Mouse (Mus musculus) CD4-positive, CD25-positive, alpha-beta regulatory T cell, adult 2 months (primary cell): ENCODE measurements around the gene Trim26.
"Not testable (repeated sequence)": the region's sequence is repeated elsewhere in the genome, so short reads cannot be mapped to it uniquely, and the experiment has no call there.

Experiments
- DNase-seq: peaks from one replicate; pipeline ENCODE4 v3.0.0-alpha.2; 2012; ENCODE audit warnings: low read depth, low spot score

Gene Trim26

DNA sequence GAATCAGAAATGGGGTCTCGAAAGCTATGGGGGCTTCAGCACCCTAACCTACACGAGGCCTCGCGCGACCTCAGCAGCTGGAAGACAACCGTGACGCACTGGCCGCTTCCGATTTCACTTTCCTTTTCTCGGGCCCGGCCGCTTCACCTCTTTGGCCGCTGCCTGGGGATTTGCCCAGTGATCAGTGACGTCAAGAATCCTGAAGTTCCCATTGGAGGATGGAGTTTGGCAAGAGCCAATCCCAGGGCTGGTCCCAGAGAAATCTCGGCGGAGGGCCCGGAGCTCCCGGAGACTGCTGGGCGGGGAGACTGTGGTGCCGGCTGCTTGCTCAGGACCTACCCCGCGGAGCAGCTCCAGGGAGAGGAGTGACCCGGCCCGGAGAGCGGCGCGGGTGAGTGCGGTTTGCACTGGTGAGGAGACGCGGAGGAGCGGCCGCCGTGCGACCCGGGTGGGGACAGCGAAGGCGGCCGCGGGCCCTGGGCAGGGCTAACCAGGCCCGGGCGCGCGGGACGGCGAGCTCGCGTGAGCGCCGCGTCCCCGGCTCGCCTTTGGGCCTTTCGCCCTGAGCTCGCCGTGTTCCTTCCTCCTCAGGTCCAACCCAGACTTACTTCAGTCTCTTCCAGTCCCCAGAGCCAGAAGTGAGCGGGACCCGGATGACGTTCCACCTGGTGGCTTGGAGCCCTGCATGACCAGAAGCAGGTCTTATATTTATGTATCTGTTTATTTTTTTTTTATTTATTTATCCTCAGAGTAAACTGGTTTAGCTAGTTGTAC is at the start of gene Trim26:
TSS of gene Trim26 (plus strand) at position 261 of the 774 bp plus-strand sequence.
- peak; percentile 97 for DNase-seq

DNA sequence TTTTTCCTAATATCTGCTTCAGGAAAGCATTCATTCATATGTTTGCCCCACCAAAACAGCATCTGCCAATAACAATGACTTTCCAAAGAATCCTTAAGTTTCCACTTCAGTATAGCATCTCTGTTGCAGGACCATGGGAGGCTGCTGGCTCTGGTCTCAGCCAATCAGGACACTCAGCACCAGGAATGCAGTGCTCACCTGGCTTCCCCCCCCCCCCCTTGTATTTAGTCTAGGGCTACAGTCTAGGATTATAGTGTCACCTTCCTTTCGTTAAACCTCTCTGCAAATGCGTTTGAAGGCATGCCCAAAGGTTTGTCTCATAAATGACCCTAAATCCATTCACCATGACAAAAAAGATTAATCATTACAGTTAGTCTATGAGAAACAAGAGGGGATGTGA is 48.6 kb upstream of the Trim26 start:
- no peak for DNase-seq

DNA sequence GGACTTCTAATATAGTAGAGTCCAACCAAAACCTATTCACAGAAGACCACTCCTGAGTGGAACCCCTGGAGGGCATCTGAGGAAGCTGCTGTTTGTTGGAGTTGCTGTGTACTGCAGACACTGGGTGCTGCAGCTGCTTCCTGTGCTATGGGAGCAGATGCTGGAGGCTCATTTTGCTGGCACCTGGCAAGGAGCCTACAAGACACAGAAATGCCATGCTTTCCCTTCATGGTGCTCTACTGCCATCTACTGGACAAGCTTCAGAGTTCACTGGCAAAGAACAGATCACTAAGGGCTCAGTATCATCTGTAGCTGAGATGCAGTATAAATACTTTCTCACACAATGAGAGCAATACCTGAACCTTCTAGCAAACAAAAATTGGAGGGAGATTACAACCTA is 48.1 kb upstream of the Trim26 start:
- DNase-seq: peak; percentile 79

DNA sequence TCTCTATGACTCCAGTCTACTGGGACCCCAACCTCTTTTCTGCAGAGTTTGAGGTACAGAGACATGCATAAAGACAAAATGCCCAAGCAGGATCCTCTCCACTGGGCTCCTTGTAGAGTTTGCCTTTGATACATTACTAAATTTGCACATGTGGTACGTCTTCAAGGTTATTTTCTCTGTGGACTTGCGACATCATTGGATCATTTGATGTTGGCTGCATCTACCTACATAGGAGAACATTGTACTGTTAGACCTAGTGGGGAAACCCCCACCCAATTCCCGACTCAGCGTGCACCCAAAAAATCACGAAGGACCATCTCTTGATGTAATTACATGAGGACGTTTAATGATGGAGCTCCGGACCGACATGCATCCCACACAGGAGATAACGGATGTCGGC is 37.4 kb upstream of the Trim26 start:
- DNase-seq: no peak

DNA sequence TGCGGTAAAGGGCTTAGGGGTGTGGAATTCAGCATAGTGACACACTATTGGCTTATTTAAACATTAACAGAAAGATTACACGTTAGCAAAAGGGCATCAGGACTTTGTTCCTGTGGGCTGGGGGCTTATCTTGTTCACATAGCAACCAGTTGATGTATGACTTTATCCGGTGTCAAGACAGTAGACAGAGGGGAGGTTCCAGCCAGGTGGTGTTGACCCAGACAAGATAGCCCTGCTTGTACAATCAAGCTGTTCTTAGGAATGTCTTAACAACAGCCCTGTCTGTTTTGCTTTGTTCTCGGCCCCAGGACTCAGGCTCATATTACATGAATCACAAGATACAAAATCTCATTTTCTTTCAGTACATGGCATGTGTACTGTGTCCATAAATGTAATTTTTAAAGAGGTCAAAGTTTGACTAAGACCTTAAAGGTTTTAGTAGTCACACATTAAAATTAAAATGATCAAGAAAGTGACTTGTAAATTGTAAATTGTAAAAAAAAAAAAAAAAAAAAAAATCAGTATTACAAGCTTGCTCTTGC is 36.9 kb upstream of the Trim26 start:
- DNase-seq: not testable (repeated sequence)

DNA sequence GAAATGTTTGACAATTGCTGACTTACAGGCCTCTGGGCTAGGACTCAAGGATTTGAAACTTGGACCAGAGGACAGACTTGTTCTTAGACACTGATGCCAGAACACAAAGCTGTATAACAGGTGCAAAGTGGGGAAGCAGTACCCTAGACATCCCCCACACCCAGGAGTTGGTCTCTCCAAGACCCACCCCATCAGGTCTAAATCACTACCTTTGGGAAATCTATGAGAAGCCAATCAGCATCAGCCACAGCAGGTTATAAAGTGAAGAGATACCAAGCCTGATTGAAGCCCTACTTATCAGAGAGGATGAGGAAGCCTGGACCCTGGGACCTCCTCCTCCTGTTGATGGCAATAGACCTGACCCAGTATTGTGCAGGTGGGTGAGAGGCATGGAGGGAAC is 25.1 kb upstream of the Trim26 start, which contains the start of gene H2-M10.6:
TSS of gene H2-M10.6 (plus strand) at position 301 of the 400 bp plus-strand sequence.
- no peak for DNase-seq

DNA sequence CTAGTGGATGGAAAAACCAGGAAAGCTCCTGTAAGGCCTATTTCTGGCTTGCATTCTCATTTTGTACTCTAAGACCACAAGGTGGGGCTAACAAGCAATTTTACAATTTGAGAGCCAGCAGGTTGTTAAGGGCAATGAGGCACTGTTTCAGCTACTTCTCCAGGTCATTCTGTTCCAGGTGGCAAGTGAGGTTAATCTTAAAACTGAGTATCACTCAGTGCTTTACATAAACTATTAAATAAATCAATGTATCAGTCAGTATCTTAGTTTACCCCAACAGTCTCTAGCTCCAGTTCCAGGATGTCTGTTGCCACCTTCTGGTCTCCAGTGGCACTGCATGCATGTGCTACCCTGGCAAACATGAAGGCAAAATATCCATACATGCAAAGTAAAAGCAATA is 12.9 kb upstream of the Trim26 start:
- peak; percentile 79 for DNase-seq

DNA sequence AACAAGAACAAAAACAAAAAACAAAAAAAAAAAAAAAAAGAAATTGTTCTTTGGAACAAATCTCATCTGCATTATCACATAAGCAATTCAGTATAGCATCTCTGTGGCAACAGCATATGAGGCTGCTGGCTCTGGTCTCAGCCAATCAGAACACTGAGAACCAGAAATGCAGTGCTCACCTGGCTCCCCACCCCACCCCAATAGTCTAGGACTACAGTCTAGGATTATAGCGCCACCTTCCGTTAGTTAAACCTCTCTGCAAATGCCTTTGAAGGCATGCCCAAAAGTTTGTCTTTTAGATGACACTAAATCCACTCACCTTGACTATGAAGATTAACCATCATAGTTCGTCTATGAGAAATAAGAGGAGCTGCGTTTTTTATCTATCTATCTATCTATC is 11.4 kb upstream of the Trim26 start:
- peak; percentile 73 for DNase-seq

DNA sequence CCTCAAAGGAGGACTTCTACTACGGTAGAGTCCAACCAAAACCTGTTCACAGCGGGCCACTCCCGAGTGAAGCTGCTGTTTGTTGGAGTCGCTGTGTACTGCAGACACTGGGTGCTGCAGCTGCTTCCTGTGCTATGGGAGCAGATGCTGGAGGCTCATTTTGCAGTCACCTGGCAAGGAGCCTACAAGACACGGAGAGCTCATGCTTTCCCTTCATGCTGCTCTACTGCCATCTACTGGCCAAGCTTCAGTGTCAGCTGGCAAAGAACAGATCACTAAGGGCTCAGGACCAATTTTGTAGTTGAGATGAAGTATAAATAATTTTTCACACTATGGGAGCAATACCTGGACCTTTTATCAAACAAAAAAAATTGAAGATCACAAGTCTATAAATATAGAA is 10.9 kb upstream of the Trim26 start:
- DNase-seq: peak; percentile 89

DNA sequence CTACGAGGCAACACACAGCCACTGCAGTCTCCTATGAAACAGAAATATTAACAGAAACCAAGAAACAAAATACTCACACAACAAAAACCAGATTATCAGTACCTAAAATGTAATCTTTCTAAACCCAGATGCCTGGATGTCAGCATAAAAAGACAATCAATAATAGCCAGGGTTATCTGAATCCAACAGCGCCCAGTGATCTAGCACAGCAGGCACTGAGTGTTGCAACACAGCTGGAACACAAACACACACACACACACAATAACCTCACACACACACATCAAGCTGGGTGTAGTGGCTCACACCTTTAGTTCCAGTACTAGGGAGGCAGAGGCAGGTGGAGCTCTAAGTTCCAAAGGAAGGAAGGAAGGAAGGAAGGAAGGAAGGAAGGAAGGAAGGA is 8.4 kb upstream of the Trim26 start:
- DNase-seq: no peak

DNA sequence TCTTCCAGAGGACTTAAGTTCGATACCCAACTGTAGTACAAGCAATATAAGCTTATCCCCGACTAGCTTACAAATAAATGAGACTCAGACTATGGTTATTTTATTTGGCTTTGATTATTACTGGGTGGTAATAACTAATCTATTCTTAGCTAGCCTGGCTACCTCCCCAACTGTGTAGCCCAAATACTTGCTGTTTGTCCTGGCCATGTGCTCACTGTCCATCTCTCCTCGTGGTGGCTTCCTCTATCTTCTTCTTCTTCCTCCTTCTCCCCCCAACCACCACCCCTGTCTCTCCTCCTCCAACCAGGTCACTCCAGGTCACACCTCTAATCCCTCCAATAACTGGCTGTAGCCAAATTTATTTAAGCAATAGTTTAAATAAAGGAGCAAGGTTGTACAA is 6.5 kb upstream of the Trim26 start:
- DNase-seq: no peak

DNA sequence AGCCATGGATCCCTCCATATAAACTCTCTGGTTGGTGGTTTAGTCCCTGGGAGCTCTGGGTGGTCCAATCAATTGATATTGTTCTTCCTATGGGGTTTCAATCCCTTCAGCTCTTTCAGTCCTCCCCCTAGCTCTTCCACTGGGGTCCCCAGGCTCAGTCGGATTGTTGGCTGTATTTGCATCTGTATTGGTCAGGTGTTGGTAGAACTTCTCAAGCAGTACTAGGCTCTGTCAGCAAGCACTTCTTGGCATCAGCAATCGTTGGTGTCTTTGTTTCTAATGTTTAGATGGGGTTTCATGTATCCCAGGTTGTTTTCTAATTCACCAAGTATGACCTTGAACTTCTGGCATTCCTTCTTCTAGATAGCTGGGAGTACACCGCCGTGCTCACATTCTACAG is 4.2 kb upstream of the Trim26 start:
- DNase-seq: no peak

DNA sequence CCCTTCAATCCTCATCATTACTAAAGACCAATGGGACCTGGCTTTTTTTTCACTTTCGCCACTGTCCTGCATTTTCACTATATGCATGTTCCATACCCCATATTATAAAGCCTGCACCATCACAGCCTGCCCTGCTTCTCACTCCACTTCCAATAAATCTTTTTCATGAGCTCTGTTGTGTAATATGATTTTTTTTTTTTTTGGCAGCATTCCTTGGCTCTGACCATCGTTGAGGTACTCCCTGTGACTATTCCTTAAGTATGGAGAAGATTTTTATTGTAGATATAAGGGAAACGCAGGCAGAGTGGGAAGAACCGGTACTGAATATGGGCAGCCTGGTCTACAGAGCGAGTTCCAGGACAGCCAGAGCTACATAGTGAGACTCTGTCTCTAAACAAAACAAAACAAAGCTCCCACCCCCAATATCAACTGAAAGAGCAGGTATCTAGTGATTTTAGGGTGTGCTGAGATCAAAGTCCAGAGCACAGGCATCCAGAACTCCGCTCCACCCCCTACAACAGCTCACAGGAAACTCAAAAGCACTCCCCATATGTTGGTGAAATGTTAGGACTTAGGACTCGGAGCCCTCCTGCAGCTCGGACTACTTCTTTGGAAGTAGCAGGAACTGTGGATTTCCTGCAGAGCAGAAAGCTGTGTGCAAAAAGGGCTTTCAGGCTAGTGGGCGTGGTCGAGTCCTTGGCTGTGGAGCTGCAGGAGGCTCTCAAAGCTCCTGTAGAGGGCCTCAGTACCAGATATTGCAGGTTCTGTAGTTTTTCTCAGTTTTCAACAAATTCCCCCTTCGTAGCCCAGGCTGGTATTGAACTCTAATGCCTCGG is 1.1 kb upstream of the Trim26 start:
- DNase-seq: peak; percentile 83

DNA sequence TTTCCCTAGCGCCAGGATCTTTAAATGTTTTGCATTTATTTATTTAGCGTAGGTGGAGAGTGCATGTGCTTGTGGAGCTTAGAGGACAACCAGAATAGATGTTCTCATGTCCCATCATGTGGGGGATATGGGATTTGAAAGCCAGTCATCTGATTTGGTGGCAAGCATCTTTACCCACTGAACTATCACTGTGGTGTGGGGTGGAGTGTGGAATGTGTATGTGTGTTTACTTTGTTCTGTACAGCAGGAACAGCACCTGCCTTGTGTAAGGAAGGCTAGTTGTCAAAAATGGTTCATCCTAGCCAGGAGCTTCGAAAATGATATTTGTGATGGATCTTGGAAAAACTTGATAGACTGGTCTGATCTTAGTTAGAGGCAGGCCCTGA is 514 bp upstream of the Trim26 start:
- DNase-seq: no peak

DNA sequence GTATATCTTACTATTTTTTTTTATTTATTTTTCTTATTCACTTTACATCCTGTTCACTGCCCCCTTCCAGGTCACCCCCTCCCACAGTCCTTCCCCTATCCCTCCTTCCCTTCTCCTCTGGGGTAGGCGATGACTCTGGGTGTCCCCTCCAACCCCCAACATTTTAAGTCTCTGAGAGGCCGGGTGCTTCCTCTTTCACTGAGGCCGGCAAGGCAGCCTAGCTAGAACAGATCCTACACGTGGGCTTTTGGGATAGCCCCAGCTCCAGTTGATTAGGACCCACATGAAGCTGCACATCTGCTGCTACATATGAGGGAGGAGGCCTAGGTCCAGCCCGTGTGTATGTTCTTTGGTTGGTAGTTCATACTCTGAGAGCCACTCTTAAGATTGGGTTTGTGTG is 2.1 kb downstream of the Trim26 start:
- DNase-seq: no peak

DNA sequence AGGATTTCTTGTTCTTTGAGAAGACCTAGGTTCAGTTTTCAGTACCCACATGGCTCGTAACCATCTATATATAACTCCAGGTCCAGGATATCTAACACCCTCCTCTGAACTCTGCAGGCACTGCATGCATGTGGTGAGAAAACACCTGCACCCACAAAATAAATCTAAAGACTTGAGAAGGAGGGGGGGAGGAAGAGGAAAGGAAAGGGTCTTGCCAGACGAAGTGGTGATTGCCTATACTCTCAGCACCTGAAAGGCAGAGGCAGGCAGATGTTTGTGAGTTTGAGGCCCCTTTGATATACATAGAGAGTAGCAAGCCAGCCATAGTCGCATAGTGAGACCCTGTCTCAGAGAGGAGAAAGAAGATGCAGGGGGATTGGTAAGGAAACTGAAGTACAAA is 3.0 kb downstream of the Trim26 start:
- DNase-seq: no peak

DNA sequence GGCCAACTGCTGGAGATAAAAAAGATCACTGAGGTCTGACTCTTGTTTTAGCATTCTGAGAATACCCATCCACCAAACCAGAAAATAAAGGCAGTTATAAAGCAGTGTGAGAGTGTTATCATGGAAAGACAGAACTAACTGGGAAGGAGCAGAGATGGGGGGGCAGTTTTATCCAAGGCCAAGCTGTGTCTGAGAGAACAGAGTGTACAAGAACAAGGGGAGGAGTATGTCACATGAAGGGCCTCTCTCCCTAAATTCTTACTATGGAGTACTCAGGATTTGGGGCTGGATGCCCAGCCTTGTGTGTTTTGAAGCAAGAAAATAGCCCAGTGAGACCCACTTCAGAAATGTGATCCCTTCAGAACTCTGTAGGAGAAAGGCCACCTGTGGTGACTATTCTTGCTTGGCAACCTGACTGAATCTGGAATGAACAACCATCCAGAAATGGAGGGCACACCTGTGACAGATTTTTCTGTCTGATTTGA is 4.1 kb downstream of the Trim26 start:
- DNase-seq: no peak

DNA sequence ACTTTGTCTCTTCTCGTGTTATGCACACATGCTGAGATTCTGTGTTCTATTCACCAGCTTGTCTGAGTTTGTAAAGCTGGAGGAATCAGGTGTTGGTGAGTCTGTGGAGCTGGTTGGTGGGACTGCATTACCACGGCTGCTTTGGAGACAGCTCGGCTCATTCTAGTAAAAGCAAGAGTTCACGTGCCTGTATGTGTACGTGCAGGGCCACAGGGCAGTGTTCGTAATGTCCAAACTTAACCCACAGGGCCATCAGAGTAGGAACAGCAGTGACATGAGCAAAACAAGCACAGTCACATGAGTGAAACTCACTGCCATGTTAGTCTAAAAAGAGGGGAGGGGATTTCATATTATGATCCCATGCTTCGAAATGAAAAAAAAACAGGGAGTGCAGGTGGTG is 6.8 kb downstream of the Trim26 start:
- no peak for DNase-seq

DNA sequence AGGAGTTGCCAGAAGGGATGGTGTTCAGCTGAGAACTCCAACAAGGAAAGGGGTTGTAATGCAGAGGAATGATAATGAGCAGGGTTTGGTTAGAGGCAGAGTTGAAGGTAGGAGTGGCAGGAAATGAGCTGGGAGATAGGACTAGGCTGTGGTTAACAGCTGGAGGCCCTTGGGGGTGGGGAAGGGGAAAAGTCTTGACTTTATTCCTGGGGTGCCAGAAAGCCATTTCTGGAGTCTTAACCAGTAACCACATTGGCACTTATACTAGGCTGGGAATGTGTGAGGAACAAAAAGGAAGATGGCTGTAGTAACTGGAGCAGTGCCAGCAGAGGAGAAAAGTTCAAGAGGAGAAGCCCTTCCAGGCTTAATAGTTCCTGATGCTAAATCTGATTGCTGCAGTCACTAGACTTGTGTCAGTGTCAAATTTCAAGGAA is 7.4 kb downstream of the Trim26 start:
- peak; percentile 27 for DNase-seq

DNA sequence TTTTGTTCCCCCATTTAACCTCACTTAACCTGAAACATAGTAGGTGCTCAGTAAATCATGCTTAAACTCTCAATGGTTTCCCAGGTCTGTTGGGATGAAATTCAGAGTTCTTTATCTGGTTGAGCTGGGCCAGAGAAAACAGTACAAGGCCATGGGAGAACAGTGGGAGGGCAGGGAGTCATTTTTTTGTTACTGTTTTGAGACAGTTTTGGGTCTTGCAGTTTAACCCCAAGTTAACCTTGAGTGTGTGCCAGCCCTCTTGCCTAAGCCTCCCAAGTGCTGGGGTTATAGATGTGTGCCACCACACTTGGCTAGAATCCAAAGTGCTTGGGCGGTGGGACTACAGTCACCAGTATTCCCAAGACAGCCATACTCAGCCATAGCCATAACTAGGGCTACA is 7.8 kb downstream of the Trim26 start:
- no peak for DNase-seq

DNA sequence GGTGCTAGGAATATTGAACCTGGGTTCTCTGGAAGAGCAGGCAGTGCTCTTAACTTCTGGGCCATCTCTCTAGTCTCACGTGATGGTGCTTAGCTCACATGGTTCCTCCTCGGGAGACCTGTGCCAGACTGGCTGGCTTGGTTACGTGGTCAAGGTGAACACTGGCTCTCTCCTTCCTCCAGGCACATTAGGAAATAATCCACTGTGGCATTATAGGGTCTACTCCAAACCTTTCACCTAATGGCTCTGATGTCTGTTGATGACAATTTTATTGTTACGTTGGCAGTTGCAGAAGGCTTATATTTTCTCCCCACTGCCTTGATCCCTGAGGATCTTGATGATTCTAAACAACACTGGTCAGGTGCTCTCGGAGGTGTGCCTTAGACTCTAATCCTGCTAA is 12.0 kb downstream of the Trim26 start:
- no peak for DNase-seq

DNA sequence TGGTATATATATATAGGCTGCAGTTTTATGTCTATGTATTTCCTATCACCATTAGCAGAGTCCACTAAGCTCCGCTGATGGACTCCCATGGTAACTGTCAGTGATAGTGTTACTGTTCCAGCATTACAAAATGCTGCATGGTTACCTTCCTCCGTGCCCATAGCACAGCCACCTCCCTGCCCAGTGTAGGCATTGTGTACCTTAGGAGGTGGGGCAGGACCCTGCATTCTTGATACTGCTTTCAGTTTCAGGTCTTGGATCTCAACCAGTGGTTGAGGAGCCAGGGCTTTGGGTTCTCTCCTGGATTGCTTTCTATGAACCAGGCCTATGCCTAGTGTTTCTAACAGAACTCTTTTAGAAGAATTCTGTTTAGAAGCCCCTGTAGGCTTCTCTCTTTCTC is 13.1 kb downstream of the Trim26 start:
- no peak for DNase-seq

DNA sequence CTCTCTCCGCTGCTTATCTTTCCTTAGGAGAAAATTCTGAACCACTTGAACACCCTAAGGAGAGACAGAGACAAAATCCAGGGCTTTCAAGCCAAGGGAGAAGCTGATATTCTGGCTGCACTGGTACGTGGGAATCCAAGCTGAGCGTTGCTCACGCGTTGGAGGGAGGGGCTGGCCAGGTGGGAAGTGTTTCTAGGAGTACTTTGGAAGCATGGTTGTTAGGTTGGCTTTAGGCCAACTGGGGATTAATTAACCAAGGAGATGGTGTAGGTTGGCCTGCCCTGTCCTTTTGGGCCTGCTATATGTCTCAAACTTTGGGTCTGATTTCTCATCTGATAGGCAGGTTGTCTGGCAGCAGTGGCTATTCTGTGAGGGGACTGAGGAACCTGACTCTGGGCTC is 14.3 kb downstream of the Trim26 start:
- DNase-seq: no peak
